ENCODE assay signal across 9 mouse cellular contexts in the genomic region with DNA sequence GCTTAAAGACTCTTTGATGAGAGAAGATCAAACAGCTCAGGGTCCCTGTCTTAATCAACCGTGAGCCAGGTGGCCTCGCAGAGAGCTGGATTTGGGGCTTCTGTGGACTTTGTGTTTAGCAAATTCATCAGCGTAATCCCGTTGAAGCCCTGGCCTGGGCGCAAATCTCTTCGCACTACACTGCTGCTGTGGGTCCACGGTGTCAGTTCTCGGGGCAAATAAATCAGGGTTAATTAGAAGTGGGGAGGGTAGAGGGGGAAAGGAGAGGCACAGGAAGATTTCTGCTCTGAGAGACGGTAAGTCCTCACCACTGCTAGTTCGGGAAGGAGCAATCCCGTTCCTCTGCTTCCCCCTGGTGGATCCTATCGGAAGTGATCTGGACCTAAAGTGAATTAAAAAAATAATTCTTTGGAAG. TPM values are rescaled to one million over a fixed set of nuclear protein-coding genes. Genes with fewer than 3 reads are reported as not detected.
DNase-seq lines count a peak whose midpoint lies in the region; ATAC-seq and TF ChIP-seq lines count a peak whose summit lies in the region.
"Had no signal": no experiment of that assay in that cellular context is flagged by ENCODE, and none has a peak within 500 bp of the region (broad histone marks: within the 10 kb centered on the region; RNA-seq: fewer than 3 reads in every experiment).

No protein-coding gene starts in this region.

- peak overlapping the region; percentile 32; the same call in 1 of the 2 replicates for H3K9ac ChIP-seq in heart, postnatal 0 days (replicated peaks; ENCODE audit: low read depth, low read length)
- no peak overlapping the region for H3K9ac ChIP-seq in liver, embryonic 15.5 days
- H3K9ac ChIP-seq in neural tube, embryonic 14.5 days (replicated peaks; ENCODE audit: low read depth, low read length) = peak overlapping the region; percentile 44

- H3K27ac ChIP-seq in bone marrow, adult 2 months (ENCODE audit: control insufficient read depth, insufficient read depth, low read depth, low read length, poor library complexity) = no peak overlapping the region
- H3K27ac ChIP-seq in heart, postnatal 0 days (ENCODE audit: low read depth) = no peak overlapping the region
- H3K27ac ChIP-seq in liver, embryonic 15.5 days (replicated peaks) = no peak overlapping the region
- no peak overlapping the region for H3K27ac ChIP-seq in neural tube, embryonic 14.5 days (ENCODE audit: low read depth, low read length)

- no peaks in the 10 kb centered on the region for H3K9me3 ChIP-seq in E14TG2a.4 (ENCODE audit: low read length)
- no peaks in the 10 kb centered on the region for H3K9me3 ChIP-seq in heart, postnatal 0 days (replicated peaks; ENCODE audit: control insufficient read depth, low read length)
- no peaks in the 10 kb centered on the region for H3K9me3 ChIP-seq in liver, embryonic 15.5 days (replicated peaks)
- H3K9me3 ChIP-seq in neural tube, embryonic 14.5 days (ENCODE audit: control insufficient read depth, low read length) = no peaks in the 10 kb centered on the region

- H3K4me1 ChIP-seq in E14TG2a.4 (replicated peaks; ENCODE audit: low read depth, low read length) = peaks cover 41% of the 10 kb centered on the region
- H3K4me1 ChIP-seq in bone marrow, adult 2 months (ENCODE audit: control insufficient read depth, insufficient read depth, low read length) = no peaks in the 10 kb centered on the region
- H3K4me1 ChIP-seq in heart, postnatal 0 days (ENCODE audit: control insufficient read depth, insufficient read depth) = 0 out of 2 replicates have a peak, but pooled peaks cover 2% of the 10 kb centered on the region
- no peaks in the 10 kb centered on the region for H3K4me1 ChIP-seq in liver, embryonic 15.5 days (replicated peaks)
- peaks cover 9% of the 10 kb centered on the region for H3K4me1 ChIP-seq in neural tube, embryonic 14.5 days (ENCODE audit: control insufficient read depth, insufficient read depth, low read length)

- peak overlapping the region; percentile 58 for H3K4me2 ChIP-seq in heart, postnatal 0 days (ENCODE audit: low read depth, low read length)
- peak overlapping the region; percentile 53 for H3K4me2 ChIP-seq in liver, embryonic 15.5 days
- peak overlapping the region; percentile 49 for H3K4me2 ChIP-seq in neural tube, embryonic 14.5 days (ENCODE audit: low read depth, low read length)

- no peaks in the 10 kb centered on the region for H3K36me3 ChIP-seq in E14TG2a.4 (ENCODE audit: insufficient read depth, low read length)
- H3K36me3 ChIP-seq in heart, postnatal 0 days (replicated peaks; ENCODE audit: control insufficient read depth, insufficient read depth, low read length) = no peaks in the 10 kb centered on the region
- H3K36me3 ChIP-seq in liver, embryonic 15.5 days (replicated peaks) = no peaks in the 10 kb centered on the region
- H3K36me3 ChIP-seq in neural tube, embryonic 14.5 days (ENCODE audit: control insufficient read depth, insufficient read depth, low read length) = no peaks in the 10 kb centered on the region

- 7% methylated on average over 12 of the region's 12 CpGs for whole genome bisulfite sequencing in bone marrow, adult 2 months
- WGBS in heart, postnatal 0 days = 2% methylated on average over 12 of the region's 12 CpGs
- WGBS in liver, embryonic 15.5 days (ENCODE audit: insufficient replicate concordance) = under 1% methylated on average over 12 of the region's 12 CpGs
- WGBS in neural tube, embryonic 14.5 days = under 1% methylated on average over 12 of the region's 12 CpGs

- DNase-seq in fibroblast of lung, adult 2 months (ENCODE audit: low read depth) = peak; percentile 44
- DNase-seq in heart, postnatal 0 days (ENCODE audit: low spot score) = peak; percentile 41
- peak; percentile 86 for DNase-seq in kidney, postnatal 4 days
- peak; percentile 79 for DNase-seq in thymus, postnatal 4 days

- peaks cover 19% of the 10 kb centered on the region for H3K27me3 ChIP-seq in E14TG2a.4 (ENCODE audit: insufficient read depth, low read length)
- H3K27me3 ChIP-seq in heart, postnatal 0 days (ENCODE audit: control insufficient read depth, insufficient read depth, low read length) = peaks cover 18% of the 10 kb centered on the region
- H3K27me3 ChIP-seq in liver, embryonic 15.5 days = peaks cover 31% of the 10 kb centered on the region
- peaks cover under 1% of the 10 kb centered on the region; the same call in 1 of the 2 replicates for H3K27me3 ChIP-seq in neural tube, embryonic 14.5 days (ENCODE audit: control insufficient read depth, insufficient read depth, low read length)

- no peak for TF ChIP-seq EP300 in heart, postnatal 0 days (IDR thresholded peaks at IDR 0.05; ENCODE audit: low read depth)

- peak; percentile 86 for TF ChIP-seq CTCF in E14TG2a.4 (conservative IDR thresholded peaks at IDR 0.05; ENCODE audit: low read length)
- TF ChIP-seq CTCF in bone marrow, adult 2 months (IDR thresholded peaks at IDR 0.05; ENCODE audit: control insufficient read depth, insufficient read depth, low read length) = peak; percentile 73
- TF ChIP-seq CTCF in heart, postnatal 0 days (IDR thresholded peaks at IDR 0.05; ENCODE audit: low read depth) = peak; percentile 83

- no peak for ATAC-seq in heart, postnatal 0 days (ENCODE audit: insufficient read depth, low read depth)
- no peak for ATAC-seq in liver, embryonic 15.5 days (ENCODE audit: insufficient read depth)
- peak; percentile 87 for ATAC-seq in neural tube, embryonic 14.5 days (ENCODE audit: low read depth)

- H3K4me3 ChIP-seq in E14TG2a.4 (replicated peaks; ENCODE audit: low read length) = peak overlapping the region; percentile 53
- H3K4me3 ChIP-seq in bone marrow, adult 2 months (replicated peaks; ENCODE audit: control insufficient read depth, low read depth, low read length) = no peak overlapping the region
- H3K4me3 ChIP-seq in heart, postnatal 0 days (ENCODE audit: low read depth, low read length) = peak overlapping the region; percentile 24
- H3K4me3 ChIP-seq in liver, embryonic 15.5 days (replicated peaks) = 0 out of 2 replicates have a peak overlapping the region, but pooled peaks have one; percentile 12
- H3K4me3 ChIP-seq in neural tube, embryonic 14.5 days (ENCODE audit: low read depth, low read length) = peak overlapping the region; percentile 20

- TF ChIP-seq POLR2A in bone marrow, adult 2 months (IDR thresholded peaks at IDR 0.05; ENCODE audit: borderline replicate concordance, control insufficient read depth, low read depth, low read length) = no peak

RNA-seq across cellular contexts. Expression of a gene that starts 5.0 kb away (rescaled TPM):
- polyA plus RNA-seq in bone marrow, adult 2 months (2011; ENCODE audit: insufficient read depth, insufficient read length, low replicate concordance, missing spikeins) = not detected in 2 replicates
- not detected in 2 replicates for total RNA-seq in heart, postnatal 0 days (2014; rRNA removed; ENCODE audit: low replicate concordance)
- not detected in 2 replicates for polyA plus RNA-seq in heart, postnatal 0 days (2015; fragmentation: Nextera tagmentation; extraction: Ambion mirVana)
- polyA plus RNA-seq in liver, embryonic 15.5 days (2015; fragmentation: Nextera tagmentation; extraction: Ambion mirVana) = 0.33 and 0.43 TPM in 2 replicates
- 0.88 and 1.1 TPM in 2 replicates for polyA plus RNA-seq in neural tube, embryonic 14.5 days (2014; fragmentation: Nextera tagmentation; extraction: Ambion mirVana)
- total RNA-seq: layer of hippocampus, adult 8-10 months had no signal
